Mouse (Mus musculus): Measurements from ENCODE around the gene Ctsa.

DNA sequence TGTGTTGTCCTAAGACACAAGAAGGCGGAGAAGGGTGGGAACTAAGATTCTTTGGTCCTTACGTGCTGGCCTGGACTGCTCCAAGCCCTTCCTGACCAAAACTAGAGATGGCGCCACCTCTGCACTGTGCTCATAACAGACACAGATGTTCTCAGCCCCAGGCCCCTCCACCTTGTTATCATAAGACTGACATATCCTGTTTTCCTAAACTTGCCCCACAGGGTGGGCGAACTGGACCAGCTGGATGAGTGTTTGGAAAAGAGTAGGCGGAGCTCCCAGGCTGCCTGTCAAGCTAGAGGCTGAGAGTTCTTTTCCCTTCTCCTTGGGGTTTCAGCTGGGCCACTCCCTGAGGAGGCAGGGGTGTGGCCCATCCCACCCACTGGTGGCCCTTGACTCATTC, 15.0 kb upstream of the Ctsa start:
- no peak for TF ChIP-seq POLR2A (IDR thresholded peaks at IDR 0.05; ENCODE audit: borderline replicate concordance, extremely low read depth, insufficient read depth, insufficient read length, poor library complexity, severe bottlenecking)
- no peak for TF ChIP-seq CTCF (IDR thresholded peaks at IDR 0.05; ENCODE audit: borderline replicate concordance, extremely low read depth, insufficient read depth, insufficient read length)
